ENCODE assay signal across 14 mouse cellular contexts in genomic region chr5:139803165-139803564, GRCm38 (mm10). TPM values are rescaled to one million over a fixed set of nuclear protein-coding genes. Genes with fewer than 3 reads are reported as not detected.
DNase-seq lines count a peak whose midpoint lies in the region; ATAC-seq and TF ChIP-seq lines count a peak whose summit lies in the region.
"Had no signal": no experiment of that assay in that cellular context is flagged by ENCODE, and none has a peak within 500 bp of the region (broad histone marks: within the 10 kb centered on the region; RNA-seq: fewer than 3 reads in every experiment).

No protein-coding gene starts in this region.

- H3K27ac ChIP-seq in embryonic facial prominence, embryonic 12.5 days: no peak overlapping the region
- H3K27ac ChIP-seq in embryonic facial prominence, embryonic 10.5 days (replicated peaks): no peak overlapping the region
- no peak overlapping the region for H3K27ac ChIP-seq in kidney, embryonic 14.5 days (ENCODE audit: low read depth, low read length)
- H3K27ac ChIP-seq in liver, embryonic 14.5 days: peak overlapping the region; percentile 95
- H3K27ac ChIP-seq: hindbrain, postnatal 0 days had no signal

- TF ChIP-seq CTCF in liver, embryonic 14.5 days (IDR thresholded peaks at IDR 0.05; ENCODE audit: low read depth): no peak

- H3K4me1 ChIP-seq in embryonic facial prominence, embryonic 12.5 days: peaks cover 14% of the 10 kb centered on the region
- peaks cover 33% of the 10 kb centered on the region for H3K4me1 ChIP-seq in embryonic facial prominence, embryonic 10.5 days
- H3K4me1 ChIP-seq in kidney, embryonic 14.5 days (ENCODE audit: control insufficient read depth, insufficient read depth, low read length): peaks cover 9% of the 10 kb centered on the region
- H3K4me1 ChIP-seq in erythroblast, embryonic 14.5 days (ENCODE audit: control insufficient read depth): peaks cover 96% of the 10 kb centered on the region
- peaks cover 40 to 45% of the 10 kb centered on the region in 2 experiments for H3K4me1 ChIP-seq in liver, embryonic 14.5 days (replicated peaks; ENCODE audit: control insufficient read depth in 2 of 2, insufficient read depth in 2 of 2, low read length in 1 of 2)

- no peak for DNase-seq in embryonic facial prominence, embryonic 10.5 days (ENCODE audit: low spot score)
- no peak for DNase-seq in kidney, adult 8-10 months
- DNase-seq in liver, embryonic 14.5 days (ENCODE audit: low read depth in 3 of 3, low spot score in 3 of 3): peak in 2 of 3 experiments; percentile 54 to 63
- DNase-seq in gastrocnemius, postnatal 10 days: no peak
- no peak for DNase-seq in urinary bladder, adult 18-20 months (ENCODE audit: low spot score in 2 of 2)
- DNase-seq: gastrocnemius, postnatal 36 days had no signal

- H3K36me3 ChIP-seq in embryonic facial prominence, embryonic 12.5 days: peaks cover 17% of the 10 kb centered on the region; the same call in 1 of the 2 replicates
- peaks cover 31% of the 10 kb centered on the region for H3K36me3 ChIP-seq in embryonic facial prominence, embryonic 10.5 days (replicated peaks)
- H3K36me3 ChIP-seq in kidney, embryonic 14.5 days (ENCODE audit: control insufficient read depth, insufficient read depth, low read length): peaks cover 18% of the 10 kb centered on the region; the same call in 1 of the 2 replicates
- peaks cover 100% of the 10 kb centered on the region for H3K36me3 ChIP-seq in erythroblast, embryonic 14.5 days (ENCODE audit: control insufficient read depth)
- peaks cover 45% of the 10 kb centered on the region for H3K36me3 ChIP-seq in liver, embryonic 14.5 days (replicated peaks; ENCODE audit: control insufficient read depth, insufficient read depth, low read depth)

- no peaks in the 10 kb centered on the region for H3K9me3 ChIP-seq in embryonic facial prominence, embryonic 12.5 days
- H3K9me3 ChIP-seq in embryonic facial prominence, embryonic 10.5 days: no peaks in the 10 kb centered on the region
- no peaks in the 10 kb centered on the region for H3K9me3 ChIP-seq in kidney, embryonic 14.5 days (ENCODE audit: control insufficient read depth, low read length)
- peaks cover 22% of the 10 kb centered on the region for H3K9me3 ChIP-seq in erythroblast, embryonic 14.5 days (ENCODE audit: control insufficient read depth, low read length)
- H3K9me3 ChIP-seq in liver, embryonic 14.5 days (ENCODE audit: control insufficient read depth, low read length): no peaks in the 10 kb centered on the region; the same call in 1 of the 2 replicates

- no peak for TF ChIP-seq EP300 in liver, embryonic 14.5 days (IDR thresholded peaks at IDR 0.05; ENCODE audit: low read depth)

- WGBS in embryonic facial prominence, embryonic 12.5 days: 80% methylated on average over 8 of the region's 8 CpGs
- 80% methylated on average over 8 of the region's 8 CpGs for WGBS in embryonic facial prominence, embryonic 10.5 days
- WGBS in kidney, embryonic 14.5 days: 72% methylated on average over 8 of the region's 8 CpGs
- 56% methylated on average over 8 of the region's 8 CpGs for WGBS in liver, embryonic 14.5 days (ENCODE audit: insufficient replicate concordance)

- no peaks in the 10 kb centered on the region for H3K27me3 ChIP-seq in embryonic facial prominence, embryonic 12.5 days
- no peaks in the 10 kb centered on the region for H3K27me3 ChIP-seq in embryonic facial prominence, embryonic 10.5 days (replicated peaks; ENCODE audit: low read depth, poor library complexity, severe bottlenecking)
- H3K27me3 ChIP-seq in kidney, embryonic 14.5 days (ENCODE audit: control insufficient read depth, insufficient read depth, low read length): no peaks in the 10 kb centered on the region
- peaks cover 3% of the 10 kb centered on the region; the same call in 1 of the 2 replicates for H3K27me3 ChIP-seq in erythroblast, embryonic 14.5 days (ENCODE audit: control insufficient read depth)
- H3K27me3 ChIP-seq in liver, embryonic 14.5 days (ENCODE audit: control insufficient read depth, insufficient read depth, low read length): no peaks in the 10 kb centered on the region

- peak overlapping the region; percentile 23; the same call in 1 of the 2 replicates for H3K4me2 ChIP-seq in embryonic facial prominence, embryonic 12.5 days (replicated peaks)
- H3K4me2 ChIP-seq in kidney, embryonic 14.5 days (replicated peaks; ENCODE audit: low read depth, low read length): peak overlapping the region; percentile 17; the same call in 1 of the 2 replicates
- H3K4me2 ChIP-seq in liver, embryonic 14.5 days (ENCODE audit: low read depth): peak overlapping the region; percentile 66

- H3K4me3 ChIP-seq in embryonic facial prominence, embryonic 12.5 days: no peak overlapping the region
- no peak overlapping the region for H3K4me3 ChIP-seq in embryonic facial prominence, embryonic 10.5 days
- no peak overlapping the region for H3K4me3 ChIP-seq in kidney, embryonic 14.5 days (ENCODE audit: low read length)
- H3K4me3 ChIP-seq in erythroblast, embryonic 14.5 days (replicated peaks): peak overlapping the region; percentile 60
- H3K4me3 ChIP-seq in liver, embryonic 14.5 days (ENCODE audit: insufficient read depth in 1 of 2, low read depth in 2 of 2, low read length in 2 of 2): peak overlapping the region in 1 of 2 experiments; percentile 15; a peak in 2 of 4 replicates

- no peak for ATAC-seq in embryonic facial prominence, embryonic 12.5 days (ENCODE audit: insufficient number of reproducible peaks, insufficient read depth, low FRiP score, low TSS enrichment)
- ATAC-seq in kidney, embryonic 14.5 days (ENCODE audit: low FRiP score, low TSS enrichment): no peak
- ATAC-seq in liver, embryonic 14.5 days (ENCODE audit: insufficient read depth): peak; percentile 28; the same call in 1 of the 2 replicates

- no peak overlapping the region for H3K9ac ChIP-seq in embryonic facial prominence, embryonic 12.5 days
- H3K9ac ChIP-seq in kidney, embryonic 14.5 days (ENCODE audit: low read depth, low read length): no peak overlapping the region
- H3K9ac ChIP-seq in liver, embryonic 14.5 days (replicated peaks): peak overlapping the region; percentile 65

RNA-seq across cellular contexts. Expression of gene Mafk, which starts 11.9 kb away (rescaled TPM):
- polyA plus RNA-seq in embryonic facial prominence, embryonic 12.5 days (2016; fragmentation: Nextera tagmentation; extraction: Ambion mirVana): 7.2 and 8.6 TPM in 2 replicates
- polyA plus RNA-seq in embryonic facial prominence, embryonic 10.5 days (2016; fragmentation: Nextera tagmentation; extraction: Ambion mirVana): 9.2 and 10.5 TPM in 2 replicates
- 2.5 and 5.3 TPM in 2 replicates for polyA plus RNA-seq in kidney, embryonic 14.5 days (2014; fragmentation: Nextera tagmentation; extraction: Ambion mirVana)
- 20.0 and 22.5 TPM in 2 replicates for polyA plus RNA-seq in erythroblast, embryonic 14.5 days (2012)
- 21.6 and 23.0 TPM in 2 replicates for polyA plus RNA-seq in liver, embryonic 14.5 days (2012; rRNA removed)
- polyA plus RNA-seq in liver, embryonic 14.5 days (2014; fragmentation: Nextera tagmentation; extraction: Ambion mirVana): 20.7 and 22.7 TPM in 2 replicates
- 1 to 10 TPM; 8.8 to 9.6 TPM for total RNA-seq in gastrocnemius, postnatal 10 days (2021)

RNA-seq across cellular contexts. Expression of gene Tmem184a, which starts 16.6 kb away (rescaled TPM):
- polyA plus RNA-seq in embryonic facial prominence, embryonic 12.5 days (2016; fragmentation: Nextera tagmentation; extraction: Ambion mirVana): 1.8 and 2.1 TPM in 2 replicates
- polyA plus RNA-seq in embryonic facial prominence, embryonic 10.5 days (2016; fragmentation: Nextera tagmentation; extraction: Ambion mirVana): 3.5 and 4.3 TPM in 2 replicates
- polyA plus RNA-seq in kidney, embryonic 14.5 days (2014; fragmentation: Nextera tagmentation; extraction: Ambion mirVana): 3.7 and 4.9 TPM in 2 replicates
- polyA plus RNA-seq in erythroblast, embryonic 14.5 days (2012): 36.6 and 77.7 TPM in 2 replicates
- polyA plus RNA-seq in liver, embryonic 14.5 days (2012; rRNA removed): 0.75 TPM in 2 replicates
- polyA plus RNA-seq in liver, embryonic 14.5 days (2014; fragmentation: Nextera tagmentation; extraction: Ambion mirVana): 0.90 and 1.2 TPM in 2 replicates
- total RNA-seq in gastrocnemius, postnatal 10 days (2021): under 1 TPM; 0.32 to 0.52 TPM
- total RNA-seq: megakaryocyte, adult 5-6 weeks had no signal
- polyA plus RNA-seq: forebrain, embryonic 14.5 days had no signal

RNA-seq across cellular contexts. Expression of gene Gm26938, which starts 23.0 kb away (rescaled TPM):
- not detected in 2 replicates for polyA plus RNA-seq in embryonic facial prominence, embryonic 12.5 days (2016; fragmentation: Nextera tagmentation; extraction: Ambion mirVana)
- polyA plus RNA-seq in embryonic facial prominence, embryonic 10.5 days (2016; fragmentation: Nextera tagmentation; extraction: Ambion mirVana): not detected in 2 replicates
- polyA plus RNA-seq in kidney, embryonic 14.5 days (2014; fragmentation: Nextera tagmentation; extraction: Ambion mirVana): not detected in 2 replicates
- polyA plus RNA-seq in erythroblast, embryonic 14.5 days (2012): not detected in 2 replicates
- not detected in 2 replicates for polyA plus RNA-seq in liver, embryonic 14.5 days (2012; rRNA removed)
- polyA plus RNA-seq in liver, embryonic 14.5 days (2014; fragmentation: Nextera tagmentation; extraction: Ambion mirVana): not detected in 2 replicates
- not detected for total RNA-seq in gastrocnemius, postnatal 10 days (2021)
- total RNA-seq: adrenal gland, adult 18-20 months; gastrocnemius, postnatal 36 days; hindbrain, postnatal 0 days had no signal
- polyA plus RNA-seq: forebrain, embryonic 14.5 days; hindbrain, postnatal 0 days; limb, embryonic 11.5 days had no signal

RNA-seq across cellular contexts. Expression of gene Psmg3, which starts 23.5 kb away (rescaled TPM):
- polyA plus RNA-seq in embryonic facial prominence, embryonic 12.5 days (2016; fragmentation: Nextera tagmentation; extraction: Ambion mirVana): 64.6 and 72.7 TPM in 2 replicates
- polyA plus RNA-seq in embryonic facial prominence, embryonic 10.5 days (2016; fragmentation: Nextera tagmentation; extraction: Ambion mirVana): 91.9 and 95.0 TPM in 2 replicates
- 82.4 and 87.9 TPM in 2 replicates for polyA plus RNA-seq in kidney, embryonic 14.5 days (2014; fragmentation: Nextera tagmentation; extraction: Ambion mirVana)
- polyA plus RNA-seq in erythroblast, embryonic 14.5 days (2012): 2.7 TPM in 2 replicates
- polyA plus RNA-seq in liver, embryonic 14.5 days (2012; rRNA removed): 34.5 and 41.9 TPM in 2 replicates
- 46.5 and 56.0 TPM in 2 replicates for polyA plus RNA-seq in liver, embryonic 14.5 days (2014; fragmentation: Nextera tagmentation; extraction: Ambion mirVana)
- 10 to 100 TPM in 1 of 2 experiments, 1 to 10 TPM in 1; 9.6 to 10.2 TPM for total RNA-seq in gastrocnemius, postnatal 10 days (2021)

RNA-seq across cellular contexts. Expression of gene Ints1, which starts 27.7 kb away (rescaled TPM):
- polyA plus RNA-seq in embryonic facial prominence, embryonic 12.5 days (2016; fragmentation: Nextera tagmentation; extraction: Ambion mirVana): 33.6 and 34.5 TPM in 2 replicates
- 42.6 and 44.4 TPM in 2 replicates for polyA plus RNA-seq in embryonic facial prominence, embryonic 10.5 days (2016; fragmentation: Nextera tagmentation; extraction: Ambion mirVana)
- 32.2 and 40.7 TPM in 2 replicates for polyA plus RNA-seq in kidney, embryonic 14.5 days (2014; fragmentation: Nextera tagmentation; extraction: Ambion mirVana)
- 12.9 and 18.1 TPM in 2 replicates for polyA plus RNA-seq in erythroblast, embryonic 14.5 days (2012)
- 12.1 and 14.5 TPM in 2 replicates for polyA plus RNA-seq in liver, embryonic 14.5 days (2012; rRNA removed)
- polyA plus RNA-seq in liver, embryonic 14.5 days (2014; fragmentation: Nextera tagmentation; extraction: Ambion mirVana): 13.5 and 17.5 TPM in 2 replicates
- 10 to 100 TPM; 36.4 to 36.7 TPM for total RNA-seq in gastrocnemius, postnatal 10 days (2021)

Comparison
In these comparisons a context has a peak if more than half of its experiments do, and no peak if none do; other contexts are left out.
1. DNase-seq: peak in liver, embryonic 14.5 days (2 of 3); none in embryonic facial prominence, embryonic 10.5 days (single experiment), kidney, adult 8-10 months (0 of 2), gastrocnemius, postnatal 10 days (single experiment) and urinary bladder, adult 18-20 months (0 of 2).
2. Peak in every context shown above with its lines, with median percentiles within 50 percentile points of each other: H3K4me2 ChIP-seq.